In the genomic region with DNA sequence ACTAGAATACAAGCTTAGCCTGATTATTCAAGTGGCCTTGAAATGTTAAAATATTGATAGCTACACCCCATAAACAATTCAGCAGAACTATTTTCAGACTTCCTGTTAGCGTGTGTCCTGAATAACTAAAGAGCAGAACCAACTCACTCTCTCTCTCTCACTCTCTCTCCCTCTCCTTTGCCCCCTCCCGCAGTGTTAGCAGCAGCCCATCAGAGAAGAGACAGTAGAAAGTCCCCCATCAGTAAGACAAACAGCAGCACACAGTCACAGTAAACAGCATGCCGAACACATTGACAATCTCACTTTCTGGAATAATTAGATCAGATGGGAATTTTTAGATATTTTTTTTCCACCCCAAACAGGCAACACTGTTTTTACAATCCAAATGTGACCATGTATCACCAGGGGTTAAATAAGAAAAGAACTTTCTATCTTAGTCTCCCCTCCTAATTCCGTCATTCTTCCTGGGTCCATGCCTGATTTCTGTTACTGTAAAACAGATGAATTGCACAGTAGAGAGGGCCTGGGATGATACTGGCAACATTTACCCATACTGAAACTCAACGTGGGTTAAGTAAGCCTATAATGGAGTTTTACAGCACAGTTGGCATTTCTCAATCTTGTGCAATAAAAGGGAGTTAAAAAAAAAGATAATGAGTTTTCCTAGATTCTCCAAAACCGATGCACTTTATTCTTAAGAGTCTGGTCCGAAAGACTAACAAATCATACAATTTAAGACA, we compare ENCODE assay signal across 8 mouse cellular contexts. TPM values are rescaled to one million over a fixed set of nuclear protein-coding genes. Genes with fewer than 3 reads are reported as not detected.
A peak's percentile ranks its signal among the peaks of the same experiment; 100 is the strongest.
DNase-seq lines count a peak whose midpoint lies in the region; ATAC-seq and TF ChIP-seq lines count a peak whose summit lies in the region.

No protein-coding gene starts in this region.

- WGBS in lung, adult 2 months: 13% methylated on average over 7 of the region's 7 CpGs
- 53% methylated on average over 7 of the region's 7 CpGs for WGBS in embryonic facial prominence, embryonic 10.5 days
- WGBS in hindbrain, embryonic 16.5 days: 45% methylated on average over 7 of the region's 7 CpGs
- WGBS in midbrain, embryonic 10.5 days: 62% methylated on average over 7 of the region's 7 CpGs

- H3K36me3 ChIP-seq in embryonic facial prominence, embryonic 10.5 days (replicated peaks): peaks cover 4% of the 10 kb centered on the region
- H3K36me3 ChIP-seq in hindbrain, embryonic 16.5 days (ENCODE audit: control insufficient read depth, insufficient read depth, low read length): no peaks in the 10 kb centered on the region
- peaks cover 5% of the 10 kb centered on the region for H3K36me3 ChIP-seq in midbrain, embryonic 10.5 days

- TF ChIP-seq CTCF in lung, adult 2 months (IDR thresholded peaks at IDR 0.05; ENCODE audit: insufficient read depth, low read length): no peak

- H3K4me2 ChIP-seq in hindbrain, embryonic 16.5 days (ENCODE audit: low read length): peak overlapping the region; percentile 91

- H3K4me1 ChIP-seq in lung, adult 2 months (ENCODE audit: control insufficient read depth, insufficient read depth, low read length): peaks cover 6% of the 10 kb centered on the region
- peaks cover 22% of the 10 kb centered on the region for H3K4me1 ChIP-seq in embryonic facial prominence, embryonic 10.5 days
- peaks cover 12% of the 10 kb centered on the region for H3K4me1 ChIP-seq in hindbrain, embryonic 16.5 days (ENCODE audit: control insufficient read depth, insufficient read depth, low read depth, low read length)
- peaks cover 25% of the 10 kb centered on the region for H3K4me1 ChIP-seq in midbrain, embryonic 10.5 days

- peak overlapping the region; percentile 22; the same call in 1 of the 2 replicates for H3K9ac ChIP-seq in hindbrain, embryonic 16.5 days (ENCODE audit: low read depth, low read length)

- H3K27me3 ChIP-seq in embryonic facial prominence, embryonic 10.5 days (replicated peaks; ENCODE audit: low read depth, poor library complexity, severe bottlenecking): peaks cover 32% of the 10 kb centered on the region
- H3K27me3 ChIP-seq in hindbrain, embryonic 16.5 days (replicated peaks; ENCODE audit: control insufficient read depth, insufficient read depth, low read length): no peaks in the 10 kb centered on the region
- peaks cover 40% of the 10 kb centered on the region for H3K27me3 ChIP-seq in midbrain, embryonic 10.5 days (ENCODE audit: low read depth, poor library complexity, severe bottlenecking)

- TF ChIP-seq POLR2A in lung, adult 2 months (IDR thresholded peaks at IDR 0.05; ENCODE audit: borderline replicate concordance, extremely low read depth, low read depth, low read length): no peak

- no peak overlapping the region for H3K27ac ChIP-seq in embryonic facial prominence, embryonic 10.5 days (replicated peaks)
- H3K27ac ChIP-seq in hindbrain, embryonic 16.5 days (ENCODE audit: low read depth, low read length): no peak overlapping the region
- H3K27ac ChIP-seq in midbrain, embryonic 10.5 days (replicated peaks): no peak overlapping the region

- peak overlapping the region; percentile 46 for H3K4me3 ChIP-seq in lung, adult 2 months (replicated peaks; ENCODE audit: extremely low read depth, low read depth, low read length)
- H3K4me3 ChIP-seq in embryonic facial prominence, embryonic 10.5 days: peak overlapping the region; percentile 88
- H3K4me3 ChIP-seq in hindbrain, embryonic 16.5 days (ENCODE audit: low read length): peak overlapping the region; percentile 59
- H3K4me3 ChIP-seq in midbrain, embryonic 10.5 days: peak overlapping the region; percentile 88

- DNase-seq in lung, adult 2 months: no peak
- DNase-seq in lung, postnatal 25 days (ENCODE audit: low spot score): no peak
- DNase-seq in embryonic facial prominence, embryonic 10.5 days (ENCODE audit: low spot score): no peak
- DNase-seq in midbrain, embryonic 10.5 days (ENCODE audit: low spot score): no peak
- DNase-seq in embryo, embryonic 9.5 days (ENCODE audit: extremely low spot score): no peak
- DNase-seq in urinary bladder, postnatal 36 days (ENCODE audit: low spot score in 2 of 2): no peak
- DNase-seq in adrenal gland, postnatal 25 days: no peak

- no peaks in the 10 kb centered on the region for H3K9me3 ChIP-seq in embryonic facial prominence, embryonic 10.5 days
- no peaks in the 10 kb centered on the region for H3K9me3 ChIP-seq in hindbrain, embryonic 16.5 days (ENCODE audit: control insufficient read depth, low read length)
- H3K9me3 ChIP-seq in midbrain, embryonic 10.5 days (replicated peaks): no peaks in the 10 kb centered on the region

- ATAC-seq in hindbrain, embryonic 16.5 days: no peak

RNA-seq across cellular contexts. Expression of gene Sgpp1, which starts 2.0 kb away (rescaled TPM):
- polyA plus RNA-seq in lung, adult 2 months (2012; rRNA removed): 31.1 and 35.2 TPM in 2 replicates
- 6.0 and 6.5 TPM in 2 replicates for polyA plus RNA-seq in embryonic facial prominence, embryonic 10.5 days (2016; fragmentation: Nextera tagmentation; extraction: Ambion mirVana)
- 12.2 and 12.4 TPM in 2 replicates for polyA plus RNA-seq in hindbrain, embryonic 16.5 days (2015; fragmentation: Nextera tagmentation; extraction: Ambion mirVana)
- polyA plus RNA-seq in midbrain, embryonic 10.5 days (2016; fragmentation: Nextera tagmentation; extraction: Ambion mirVana): 5.5 and 6.1 TPM in 2 replicates
- total RNA-seq in adrenal gland, postnatal 25 days (2021): 188 and 197 TPM in 2 replicates
